Mouse (Mus musculus): ENCODE measurements around the gene Agps. TPM values are rescaled to one million over a fixed set of nuclear protein-coding genes. Genes with fewer than 3 reads are reported as not detected.
A peak's percentile ranks its signal among the peaks of the same experiment; 100 is the strongest.
"Not testable (repeated sequence)": the region's sequence is repeated elsewhere in the genome, so short reads cannot be mapped to it uniquely, and the experiment has no call there.

The Agps gene
- total RNA-seq, 2 experiments from 2014 or later, result 13.2 to 39.4 TPM

GRCm38 (mm10) chr2:75926061-75926460 is 94.1 kb downstream of the Agps start:
- no peak for ATAC-seq (replicated peaks; ENCODE audit: low FRiP score, poor library complexity, severe bottlenecking)

GRCm38 (mm10) chr2:75928011-75928410 is 96.0 kb downstream of the Agps start:
- no peak for ATAC-seq (replicated peaks; ENCODE audit: low FRiP score, poor library complexity, severe bottlenecking)

GRCm38 (mm10) chr2:75929141-75929540 is 97.2 kb downstream of the Agps start:
- no peak for ATAC-seq (replicated peaks; ENCODE audit: low FRiP score, poor library complexity, severe bottlenecking)

DNA sequence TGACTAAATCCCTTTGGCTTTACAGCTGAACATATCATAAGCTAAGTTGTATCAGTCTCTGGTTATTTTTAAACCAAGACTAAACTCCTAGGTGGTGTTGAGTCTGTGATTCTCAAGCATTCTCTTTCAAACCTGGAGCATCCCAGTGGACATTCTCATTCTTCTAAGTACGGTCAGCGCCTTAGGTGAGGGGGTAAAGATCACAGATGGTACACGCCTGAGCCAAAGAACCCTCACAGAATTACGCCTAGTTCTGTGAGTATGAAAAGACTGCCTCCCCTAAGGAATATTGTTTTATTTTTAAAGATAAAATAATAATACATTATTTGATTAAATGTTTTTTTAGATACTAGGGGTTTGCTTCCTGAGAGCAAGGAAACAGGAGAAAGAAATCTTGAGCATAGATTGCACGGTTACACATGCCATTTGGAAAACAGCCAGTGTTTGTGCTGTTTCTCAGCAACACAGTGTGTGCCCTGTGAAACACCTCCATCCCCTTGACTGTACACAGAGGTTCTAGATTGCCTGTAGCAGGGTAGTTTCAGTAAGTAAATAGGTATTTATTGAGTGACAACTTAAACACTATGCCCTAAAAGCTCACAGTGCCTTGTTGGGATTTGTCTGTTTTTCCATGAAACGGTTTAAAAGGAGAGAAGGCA is 97.9 kb downstream of the Agps start:
- ATAC-seq (replicated peaks; ENCODE audit: low FRiP score, poor library complexity, severe bottlenecking), result no peak

DNA sequence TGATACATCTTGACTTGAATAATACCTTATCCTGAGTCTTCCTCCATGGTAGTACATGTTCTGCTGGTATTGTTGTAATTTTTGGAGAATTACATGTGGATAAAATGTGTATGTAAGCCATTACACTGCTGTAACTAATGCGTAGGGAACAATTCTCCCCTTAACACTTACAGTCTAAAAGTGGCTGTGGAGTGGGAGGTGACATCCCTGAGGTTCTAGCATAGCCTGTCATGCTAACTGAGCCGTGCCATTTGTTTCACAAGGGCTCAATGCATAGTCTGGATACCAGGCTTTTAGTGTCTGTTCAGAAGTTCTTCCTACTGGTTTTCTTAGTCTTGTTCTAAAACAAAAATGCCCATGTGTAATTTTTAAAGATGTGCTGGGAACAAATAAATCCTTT is 99.0 kb downstream of the Agps start:
- no peak for ATAC-seq (replicated peaks; ENCODE audit: low FRiP score, poor library complexity, severe bottlenecking)

- no peak for ATAC-seq (replicated peaks; ENCODE audit: low FRiP score, poor library complexity, severe bottlenecking)
Measured at GRCm38 (mm10) chr2:75933541-75933940, 101.6 kb downstream of the Agps start.

- not testable (repeated sequence) for ATAC-seq (replicated peaks; ENCODE audit: low FRiP score, poor library complexity, severe bottlenecking)
Measured at GRCm38 (mm10) chr2:75936685-75937084, 104.7 kb downstream of the Agps start.

- ATAC-seq (replicated peaks; ENCODE audit: low FRiP score, poor library complexity, severe bottlenecking), result 0 out of 2 replicates have a peak, but pooled peaks have one; percentile 13
Measured at GRCm38 (mm10) chr2:75937520-75938116, 105.6 kb downstream of the Agps start.

DNA sequence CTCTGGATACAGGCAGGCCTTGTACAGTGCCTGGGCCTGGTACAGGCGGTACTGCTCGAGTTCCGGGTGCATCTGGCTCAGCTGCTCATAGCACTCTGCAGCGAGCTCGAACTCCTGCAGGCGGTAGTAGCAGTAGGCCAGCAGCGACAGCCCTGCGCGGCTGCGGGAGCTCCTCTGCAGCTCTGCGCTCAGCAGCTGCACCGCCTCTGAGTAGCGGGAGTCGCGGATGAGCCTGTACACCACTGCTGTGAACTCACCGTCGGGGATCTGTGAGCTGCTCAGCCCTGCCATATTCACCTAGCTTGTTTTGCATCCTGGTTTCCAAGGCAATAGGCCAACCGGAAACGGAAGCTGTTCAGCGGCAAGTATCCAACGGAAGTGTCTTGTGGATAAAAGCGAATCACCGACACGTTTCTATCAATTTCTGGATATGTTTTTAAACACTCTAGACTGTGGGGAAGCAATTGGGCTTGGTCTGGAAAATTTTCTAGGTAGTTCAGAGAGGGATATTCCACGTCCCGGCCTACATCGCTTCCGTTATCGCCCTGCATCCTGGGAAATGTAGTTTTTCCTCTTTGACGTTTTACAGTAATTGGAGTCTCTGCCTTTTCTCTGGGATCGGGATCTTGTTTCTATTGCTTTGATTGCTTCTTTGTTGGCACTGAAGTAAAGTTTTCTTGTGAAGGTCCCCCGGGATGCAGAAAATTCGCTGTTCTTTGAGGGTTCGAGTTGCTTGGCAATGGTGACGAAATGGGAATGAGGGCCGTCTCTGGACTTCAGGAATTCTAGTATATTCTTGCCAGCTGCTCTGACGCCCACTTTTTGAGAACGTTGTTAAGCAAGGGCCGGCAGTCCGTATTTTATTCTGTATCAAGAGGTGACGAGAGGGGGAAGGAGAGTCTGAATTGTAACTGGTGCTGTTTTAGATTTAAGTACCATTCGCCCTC is 106.4 kb downstream of the Agps start, which contains the start of gene Ttc30b:
Gene Ttc30b (minus strand): TSS at position 469 of the 947 bp plus-strand sequence.
- peak; percentile 79 for ATAC-seq (replicated peaks; ENCODE audit: low FRiP score, poor library complexity, severe bottlenecking)

DNA sequence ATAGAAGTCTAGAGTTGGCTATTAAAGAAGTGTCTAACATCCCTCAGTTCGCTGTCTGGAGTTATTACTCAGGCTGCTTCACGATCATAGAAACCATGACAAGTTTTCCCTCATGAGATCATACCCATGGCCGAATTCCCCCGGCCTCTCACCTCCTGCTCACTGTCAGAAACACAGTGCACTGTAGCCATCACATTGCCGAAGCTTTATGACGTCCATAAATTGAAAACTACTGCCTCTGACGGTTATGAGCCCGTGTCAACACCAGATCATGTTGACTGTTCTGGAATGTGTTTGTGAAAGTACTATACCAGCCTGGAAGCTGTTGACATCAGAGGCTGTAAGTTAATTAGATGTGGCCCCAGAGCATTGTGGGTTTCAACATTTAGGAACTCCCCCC is 118.7 kb downstream of the Agps start:
- no peak for ATAC-seq (replicated peaks; ENCODE audit: low FRiP score, poor library complexity, severe bottlenecking)

- ATAC-seq (replicated peaks; ENCODE audit: low FRiP score, poor library complexity, severe bottlenecking), result no peak
Measured at GRCm38 (mm10) chr2:75953320-75953719, 121.3 kb downstream of the Agps start.

- no peak for ATAC-seq (replicated peaks; ENCODE audit: low FRiP score, poor library complexity, severe bottlenecking)
Measured at GRCm38 (mm10) chr2:75955709-75956108, 123.7 kb downstream of the Agps start.

DNA sequence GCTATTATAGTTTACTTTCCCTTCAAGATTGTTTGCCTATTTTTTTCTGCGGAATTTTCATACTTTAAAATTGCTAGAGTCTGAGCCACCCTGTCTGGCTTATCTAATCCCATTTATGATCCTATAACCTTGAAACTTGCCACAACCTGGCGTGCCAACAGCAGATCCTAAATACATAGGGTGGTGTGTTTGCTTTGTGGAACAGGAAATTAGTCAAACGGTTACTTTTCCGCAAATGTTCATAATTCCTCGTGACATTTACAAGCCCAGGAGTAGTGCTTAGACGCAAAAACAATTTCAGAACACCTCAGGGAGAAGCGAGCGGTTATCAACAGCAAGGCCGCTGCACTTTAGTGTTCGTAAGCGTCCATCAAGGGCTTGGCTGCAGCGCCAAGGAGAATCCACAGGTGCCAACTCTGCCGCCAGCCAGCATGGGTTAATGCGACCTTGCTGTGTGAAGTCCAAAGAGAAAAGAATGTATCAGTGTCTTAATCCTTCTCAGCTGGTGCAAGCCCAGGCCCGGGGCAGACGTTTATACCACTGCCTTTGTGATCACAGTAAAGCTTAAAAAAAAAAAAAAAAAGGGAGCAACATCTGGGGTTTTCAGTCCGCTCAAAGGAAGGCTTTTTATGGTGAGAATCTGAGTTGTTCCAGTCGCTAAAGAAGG is 127.3 kb downstream of the Agps start:
- no peak for ATAC-seq (replicated peaks; ENCODE audit: low FRiP score, poor library complexity, severe bottlenecking)

- no peak for ATAC-seq (replicated peaks; ENCODE audit: low FRiP score, poor library complexity, severe bottlenecking)
Measured at GRCm38 (mm10) chr2:75959850-75960365, 127.9 kb downstream of the Agps start.

DNA sequence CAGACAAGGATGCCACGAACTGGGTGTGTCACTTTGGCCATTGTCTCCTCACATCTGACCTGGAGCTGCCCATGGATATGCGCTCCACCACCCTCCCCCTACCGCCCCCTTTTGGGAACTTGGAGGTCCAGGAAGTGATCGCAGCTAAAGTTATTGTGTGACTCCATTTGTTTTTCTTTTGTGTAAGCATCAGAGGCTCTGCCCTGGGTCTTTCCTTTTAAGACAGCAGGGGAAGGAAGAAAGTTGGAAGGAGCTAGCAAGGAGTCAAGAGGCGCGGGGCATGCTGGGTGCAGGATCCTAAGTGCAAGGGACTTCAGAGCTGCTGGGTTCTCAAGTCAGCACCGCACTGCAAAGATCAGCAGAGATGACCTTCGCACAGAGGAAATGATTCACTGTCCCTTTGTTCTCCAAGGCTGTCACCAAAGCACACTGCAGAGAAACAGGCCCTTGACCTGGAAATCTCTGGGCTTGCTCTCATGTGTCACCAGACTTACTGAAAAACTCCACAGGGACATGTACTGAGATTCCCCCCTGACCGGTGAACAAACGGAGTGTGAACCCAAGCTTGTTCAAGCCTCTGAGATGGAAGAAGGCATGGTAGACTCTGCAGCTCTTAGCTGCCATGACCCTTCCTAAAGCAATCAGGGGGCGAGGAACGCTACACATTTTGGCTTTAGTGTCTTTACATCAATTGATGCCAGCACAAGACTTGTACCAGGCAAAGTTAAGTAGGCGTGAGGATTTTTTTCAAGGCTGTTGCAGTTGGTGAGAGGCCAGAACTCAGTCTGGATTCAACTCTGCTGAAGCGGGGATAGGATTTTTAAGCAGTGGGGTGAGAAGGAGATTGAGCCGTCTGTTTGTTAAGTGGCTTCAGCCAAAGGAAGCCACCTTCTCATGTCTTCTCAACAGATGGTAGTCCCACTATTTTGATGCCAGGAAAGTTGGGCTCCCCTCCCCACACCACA is 128.7 kb downstream of the Agps start:
- no peak for ATAC-seq (replicated peaks; ENCODE audit: low FRiP score, poor library complexity, severe bottlenecking)

DNA sequence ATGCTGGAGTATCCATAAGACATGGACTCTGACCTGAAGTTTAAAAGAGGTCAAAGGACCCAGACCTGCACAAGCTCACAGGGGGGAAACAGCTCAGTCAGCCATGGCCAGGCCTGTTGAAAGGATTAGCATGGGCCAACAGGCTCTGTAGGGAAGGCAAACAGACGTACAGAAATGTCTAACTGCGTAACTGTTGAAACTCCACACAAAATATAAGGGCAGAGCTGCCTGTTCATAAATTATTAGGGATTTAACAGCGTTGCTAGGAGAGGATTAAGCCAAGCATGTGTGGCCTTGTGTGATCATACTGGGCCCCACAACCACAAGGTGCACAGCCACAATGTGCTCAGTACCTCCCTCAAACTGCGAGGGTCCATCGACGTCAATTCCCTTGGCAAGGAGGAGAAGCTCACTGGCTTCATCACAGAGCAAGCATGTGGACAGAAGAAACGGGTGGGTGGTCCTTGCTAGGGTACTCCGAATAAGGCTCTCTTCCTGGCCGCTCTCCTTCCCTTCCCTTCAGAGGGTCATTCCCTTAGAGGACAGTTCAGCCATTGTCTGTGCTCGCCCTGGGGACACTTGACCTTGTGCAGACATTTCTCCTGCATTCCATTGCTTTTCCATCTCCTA is 131.3 kb downstream of the Agps start:
- no peak for ATAC-seq (replicated peaks; ENCODE audit: low FRiP score, poor library complexity, severe bottlenecking)

DNA sequence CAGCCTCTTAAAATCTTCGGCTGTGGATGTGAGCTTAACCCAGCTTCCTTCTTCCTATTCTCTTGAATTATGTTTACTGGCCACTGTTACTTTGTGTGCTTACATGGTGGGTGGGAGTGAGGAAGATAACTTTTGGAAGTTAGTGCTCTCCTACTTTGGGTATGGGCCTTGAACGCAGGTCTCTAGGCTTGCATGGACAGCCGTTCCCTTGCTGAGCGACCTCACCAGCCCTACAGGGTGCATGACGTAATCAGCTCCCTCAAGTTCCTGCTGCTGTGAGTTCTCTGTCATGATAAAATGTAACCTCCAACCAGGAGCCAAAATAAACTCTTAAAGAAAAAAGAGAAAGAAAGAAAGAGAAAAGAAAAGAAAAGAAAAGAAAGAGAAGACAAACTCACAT is 132.1 kb downstream of the Agps start:
- no peak for ATAC-seq (replicated peaks; ENCODE audit: low FRiP score, poor library complexity, severe bottlenecking)

- no peak for ATAC-seq (replicated peaks; ENCODE audit: low FRiP score, poor library complexity, severe bottlenecking)
Measured at GRCm38 (mm10) chr2:75964512-75964911, 132.5 kb downstream of the Agps start.
